Mouse (Mus musculus) ES-Bruce4 (cell line): ENCODE measurements around the gene Lypla2.

Experiments used
- CTCF ChIP-seq: IDR thresholded peaks from one replicate; pipeline ENCODE4 v1.8.1; 2011; ENCODE audit warnings: low read depth, low read length
- POLR2A ChIP-seq: IDR thresholded peaks from one replicate; pipeline ENCODE4 v1.8.1; 2011; ENCODE audit warnings: low read length; ENCODE audit not compliant: insufficient read depth

GRCm38 (mm10) chr4:135926861-135927260 is 45.6 kb downstream of the Lypla2 start:
- TF ChIP-seq POLR2A = no peak
- no peak for TF ChIP-seq CTCF
